Mouse (Mus musculus) forebrain, embryonic 11.5 days (tissue): Measurements from ENCODE around the gene Efs. TPM values are rescaled to one million over a fixed set of nuclear protein-coding genes. Genes with fewer than 3 reads are reported as not detected.
"Not testable (repeated sequence)": the region's sequence is repeated elsewhere in the genome, so short reads cannot be mapped to it uniquely, and the experiment has no call there.

Experiments
- ATAC-seq: fragments of 200-750 bp; cut with Nextera tagmentation; replicated peaks from 2 replicates; pipeline ENCODE4 v1.8.0; 2017; ENCODE audit warnings: moderate TSS enrichment; ENCODE audit not compliant: low FRiP score
- DNase-seq: peaks from one replicate; pipeline ENCODE4 v3.0.0-alpha.2; 2017; ENCODE audit warnings: low spot score
- H3K27ac ChIP-seq: fragments of 300-500 bp; sonication (generic); 2 replicates; pipeline ENCODE4 v1.5.1; 2014; ENCODE audit warnings: low read depth, low read length
- H3K27me3 ChIP-seq: fragments of 300-500 bp; sonication (generic); 2 replicates; pipeline ENCODE4 v1.6.1; 2014; ENCODE audit warnings: mild to moderate bottlenecking, low read length, mixed read lengths; ENCODE audit not compliant: control insufficient read depth, insufficient read depth
- H3K36me3 ChIP-seq: fragments of 300-500 bp; sonication (generic); 2 replicates; pipeline ENCODE4 v1.6.1; 2014; ENCODE audit warnings: mild to moderate bottlenecking, low read length, moderate library complexity, mixed read lengths; ENCODE audit not compliant: control insufficient read depth, insufficient read depth
- H3K4me1 ChIP-seq: fragments of 300-500 bp; sonication (generic); replicated peaks from 2 replicates; pipeline ENCODE4 v1.6.1; 2014; ENCODE audit warnings: low read length, mixed read lengths; ENCODE audit not compliant: control insufficient read depth, insufficient read depth
- H3K4me2 ChIP-seq: fragments of 300-500 bp; sonication (generic); 2 replicates; pipeline ENCODE4 v1.6.1; 2014; ENCODE audit warnings: low read depth, mild to moderate bottlenecking, low read length, moderate library complexity, mixed read lengths; ENCODE audit not compliant: severe bottlenecking
- H3K4me3 ChIP-seq: fragments of 300-500 bp; sonication (generic); 2 replicates; pipeline ENCODE4 v1.5.1; 2014; ENCODE audit warnings: low read depth, low read length
- H3K9ac ChIP-seq: fragments of 300-500 bp; sonication (generic); 2 replicates; pipeline ENCODE4 v1.6.1; 2014; ENCODE audit warnings: low read length
- H3K9me3 ChIP-seq: fragments of 300-500 bp; sonication (generic); 2 replicates; pipeline ENCODE4 v1.6.1; 2016; ENCODE audit warnings: low read length, mixed read lengths; ENCODE audit not compliant: control insufficient read depth
- WGBS: fragments of 180-500 bp; shearing (Covaris S2); extraction: QIAGEN DNeasy Blood & Tissue Kit; methylation state at CpG from one replicate; pipeline ENCODE4 v1.1.7; 2014; 5-methylcytosine and 5-hydroxymethylcytosine counted together
- polyA plus RNA-seq: library from polyadenylated mRNA; unstranded; fragments of >200 nt; fragmentation: Nextera tagmentation; extraction: Ambion mirVana; gene quantifications from 2 replicates; pipeline ENCODE4 v1.2.1, GENCODE M21; 2014

The Efs gene
- polyA plus RNA-seq, 1 experiment from 2014 or later: 39.4 TPM

DNA sequence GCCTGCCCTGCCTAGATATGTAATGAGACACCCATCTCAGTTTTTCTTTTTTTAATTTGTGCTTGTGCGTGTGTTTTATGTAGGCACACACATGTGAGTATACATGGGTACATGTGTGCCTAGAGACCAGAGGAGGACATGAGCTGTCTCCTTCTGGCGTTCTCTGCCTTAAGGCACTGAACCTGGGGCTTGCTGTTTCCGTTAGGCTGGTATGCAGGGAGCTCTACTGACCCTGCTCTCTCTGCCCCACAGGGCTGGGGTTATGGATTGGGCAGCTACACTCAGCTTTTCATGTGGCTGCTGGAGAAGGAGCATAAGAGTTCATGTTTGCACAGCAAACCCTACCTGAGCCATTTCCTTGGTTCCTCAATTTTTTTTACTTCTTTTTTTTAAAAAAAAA, 28.5 kb upstream of the Efs start:
- Histone ChIP-seq H3K36me3 (no peaks in the 10 kb centered on the region), H3K4me1 (no peaks in the 10 kb centered on the region), H3K27me3 (no peaks in the 10 kb centered on the region), H3K4me3 (no peak overlapping the region), H3K4me2 (no peak overlapping the region), H3K27ac (no peak overlapping the region), H3K9ac (no peak overlapping the region), H3K9me3 (no peaks in the 10 kb centered on the region)
- DNase-seq (no peak), ATAC-seq (no peak)
- WGBS: 82% methylated on average over 3 of the region's 3 CpGs

DNA sequence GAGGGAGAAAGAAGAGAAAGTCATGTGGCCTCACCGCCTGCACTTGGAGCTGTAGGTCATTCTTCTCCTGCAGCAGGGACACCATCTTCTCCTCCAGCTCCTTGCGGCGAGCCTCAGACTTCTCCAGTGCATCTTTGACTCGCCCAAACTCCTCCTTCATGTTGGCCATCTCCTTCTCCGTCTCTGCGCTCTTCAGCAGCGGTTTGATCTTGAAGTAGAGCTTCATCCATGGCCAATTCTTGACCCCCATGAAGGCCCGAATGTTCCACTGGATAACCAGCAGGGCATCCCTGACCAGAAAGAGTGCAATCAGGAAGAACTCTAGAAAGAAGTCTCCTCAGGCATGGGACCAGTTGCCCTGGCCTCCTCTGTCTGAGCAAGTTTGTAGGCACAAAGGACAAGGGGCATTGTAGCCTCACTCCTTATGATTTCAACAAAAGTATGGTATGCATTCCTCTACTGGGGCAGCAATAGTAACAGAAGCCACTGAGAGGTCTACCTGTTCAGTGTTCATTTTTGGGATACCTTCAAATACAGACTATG, 27.8 kb upstream of the Efs start:
- no peaks in the 10 kb centered on the region for H3K4me1 ChIP-seq
- ATAC-seq: no peak
- H3K27ac ChIP-seq: no peak overlapping the region
- H3K36me3 ChIP-seq: no peaks in the 10 kb centered on the region
- no peaks in the 10 kb centered on the region for H3K9me3 ChIP-seq
- no peak overlapping the region for H3K9ac ChIP-seq
- DNase-seq: no peak
- H3K4me3 ChIP-seq: no peak overlapping the region
- H3K4me2 ChIP-seq: no peak overlapping the region
- H3K27me3 ChIP-seq: no peaks in the 10 kb centered on the region
- 88% methylated on average over 8 of the region's 8 CpGs for WGBS

DNA sequence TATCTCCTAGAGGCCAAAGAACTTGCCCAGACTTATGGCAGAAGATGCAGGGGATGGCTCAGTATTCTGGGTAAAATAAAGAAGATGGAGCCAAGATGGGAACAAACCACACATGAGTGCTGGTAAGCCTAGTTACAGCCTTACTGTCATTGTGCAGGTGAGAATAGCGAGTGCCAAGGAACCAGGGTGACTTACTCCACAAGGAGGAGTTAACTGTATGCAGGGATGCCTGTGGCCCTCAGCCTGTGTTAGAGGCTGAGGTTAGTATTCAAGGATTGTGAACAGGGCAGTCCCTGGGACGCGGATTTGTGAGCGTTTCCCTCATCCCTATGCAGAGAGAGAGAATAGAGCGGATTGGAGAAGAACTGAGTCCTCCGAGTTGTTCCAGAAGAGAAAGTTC, 25.7 kb upstream of the Efs start:
- whole genome bisulfite sequencing: 86% methylated on average over 6 of the region's 6 CpGs
- Histone ChIP-seq H3K4me2 (no peak overlapping the region), H3K36me3 (no peaks in the 10 kb centered on the region), H3K9ac (no peak overlapping the region), H3K4me3 (no peak overlapping the region), H3K9me3 (no peaks in the 10 kb centered on the region), H3K27me3 (no peaks in the 10 kb centered on the region), H3K4me1 (no peaks in the 10 kb centered on the region), H3K27ac (no peak overlapping the region)
- ATAC-seq (no peak), DNase-seq (no peak)

DNA sequence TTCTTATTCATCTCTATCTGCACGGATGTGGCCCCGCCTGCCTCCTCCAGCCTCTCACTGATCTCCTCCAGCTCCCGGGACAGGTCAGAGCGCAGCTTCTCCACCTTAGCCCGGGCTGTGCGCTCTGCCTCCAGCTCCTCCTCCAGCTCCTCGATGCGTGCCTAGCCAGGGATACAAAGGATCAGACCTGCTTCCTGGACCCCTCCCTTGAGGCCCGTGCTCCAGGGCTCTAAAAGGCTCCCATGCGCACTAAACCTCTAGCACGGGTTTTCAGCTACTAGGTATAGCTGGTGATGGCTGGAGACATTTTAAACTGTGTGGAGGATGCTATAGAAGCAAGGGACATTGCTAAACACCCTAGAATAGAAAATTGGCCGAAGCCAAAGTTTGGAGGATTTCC, 24.6 kb upstream of the Efs start:
- H3K9ac ChIP-seq: no peak overlapping the region
- H3K4me3 ChIP-seq: no peak overlapping the region
- H3K27me3 ChIP-seq: no peaks in the 10 kb centered on the region
- 70% methylated on average over 12 of the region's 12 CpGs for WGBS
- ATAC-seq (no peak), DNase-seq (no peak)
- H3K27ac ChIP-seq: no peak overlapping the region
- no peaks in the 10 kb centered on the region for H3K4me1 ChIP-seq
- no peak overlapping the region for H3K4me2 ChIP-seq
- no peaks in the 10 kb centered on the region for H3K9me3 ChIP-seq
- H3K36me3 ChIP-seq: no peaks in the 10 kb centered on the region

DNA sequence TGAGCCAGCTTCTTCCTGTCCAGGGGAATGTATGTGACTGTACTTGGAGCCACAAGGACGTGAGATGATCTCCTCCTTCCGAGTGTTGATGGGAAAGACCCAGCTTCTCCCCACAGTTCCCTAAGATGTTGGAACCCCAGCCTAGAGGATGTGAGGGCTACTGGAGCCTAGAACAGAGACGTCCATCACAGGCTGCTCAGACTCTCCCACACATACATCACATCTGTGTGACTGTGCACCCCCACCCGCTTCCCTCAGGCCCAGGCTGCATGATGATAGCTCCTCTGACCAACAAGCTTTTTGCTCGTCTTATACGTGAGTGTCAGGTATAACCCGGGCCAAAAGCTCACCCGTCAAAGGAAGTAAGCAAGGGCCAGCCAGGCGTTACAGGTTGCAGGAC, 22.9 kb upstream of the Efs start:
- ATAC-seq (no peak), DNase-seq (no peak)
- no peak overlapping the region for H3K4me2 ChIP-seq
- H3K9me3 ChIP-seq: no peaks in the 10 kb centered on the region
- no peaks in the 10 kb centered on the region for H3K36me3 ChIP-seq
- H3K27ac ChIP-seq: no peak overlapping the region
- no peaks in the 10 kb centered on the region for H3K27me3 ChIP-seq
- H3K4me1 ChIP-seq: no peaks in the 10 kb centered on the region
- H3K4me3 ChIP-seq: no peak overlapping the region
- 87% methylated on average over 9 of the region's 9 CpGs for WGBS
- H3K9ac ChIP-seq: no peak overlapping the region

DNA sequence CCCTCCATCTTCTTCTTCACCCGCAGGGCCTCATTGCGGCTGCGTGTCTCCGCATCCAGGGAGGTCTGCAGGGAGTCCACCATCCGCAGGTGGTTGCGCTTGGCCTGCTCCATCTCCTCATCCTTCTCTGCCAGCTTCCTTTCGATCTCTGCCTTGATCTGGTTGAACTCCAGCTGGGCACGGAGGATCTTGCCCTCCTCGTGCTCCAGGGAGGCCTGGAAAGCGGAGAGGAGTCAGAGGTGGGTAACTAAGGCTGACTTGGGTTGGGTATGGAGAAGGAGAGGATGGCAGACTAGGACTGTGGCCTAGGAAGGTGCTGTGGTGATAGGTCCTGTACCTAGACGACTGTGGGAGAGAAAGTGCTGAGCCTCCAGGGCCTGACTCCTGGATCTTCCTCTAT, 21.1 kb upstream of the Efs start:
- 86% methylated on average over 8 of the region's 11 CpGs for WGBS
- DNase-seq, H3K36me3 ChIP-seq, H3K9me3 ChIP-seq, H3K4me1 ChIP-seq, H3K27me3 ChIP-seq, ATAC-seq, H3K27ac ChIP-seq, H3K4me2 ChIP-seq, H3K4me3 ChIP-seq, H3K9ac ChIP-seq: not testable (repeated sequence)

DNA sequence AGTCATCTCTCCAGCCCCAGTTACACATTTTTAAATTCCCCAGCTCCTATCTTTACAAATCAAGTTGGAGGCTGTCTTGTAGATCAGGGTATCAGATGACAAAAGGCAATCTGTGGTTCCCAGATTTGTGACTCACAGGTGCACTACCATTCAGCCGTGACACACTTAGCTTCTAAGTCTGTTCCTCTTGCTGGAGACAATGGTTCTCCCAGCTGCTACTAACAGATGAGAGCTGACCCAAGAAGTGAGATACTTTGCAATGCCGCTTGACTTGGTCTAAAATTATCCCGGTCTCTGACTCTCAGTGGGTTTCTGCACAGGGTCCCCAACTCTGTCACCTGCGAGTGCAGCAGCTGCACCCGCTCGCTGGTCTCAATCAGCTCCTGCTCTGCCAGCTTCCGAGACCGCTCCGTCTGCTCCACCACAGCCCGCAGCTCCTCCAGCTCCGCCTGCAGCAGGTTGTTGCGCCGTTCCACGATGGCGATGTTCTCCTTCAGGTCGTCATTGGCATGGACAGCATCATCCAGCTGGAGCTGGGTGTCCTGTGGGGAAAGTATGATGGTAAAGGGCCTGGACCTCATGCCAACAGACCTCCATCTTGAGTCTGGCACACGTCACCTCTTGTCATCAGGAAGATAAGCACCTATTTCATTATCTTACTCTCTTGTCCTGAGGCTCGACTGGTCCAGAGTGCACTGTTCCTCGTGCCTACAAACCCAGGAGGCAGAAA, 20.2 kb upstream of the Efs start:
- WGBS: 85% methylated on average over 19 of the region's 19 CpGs

DNA sequence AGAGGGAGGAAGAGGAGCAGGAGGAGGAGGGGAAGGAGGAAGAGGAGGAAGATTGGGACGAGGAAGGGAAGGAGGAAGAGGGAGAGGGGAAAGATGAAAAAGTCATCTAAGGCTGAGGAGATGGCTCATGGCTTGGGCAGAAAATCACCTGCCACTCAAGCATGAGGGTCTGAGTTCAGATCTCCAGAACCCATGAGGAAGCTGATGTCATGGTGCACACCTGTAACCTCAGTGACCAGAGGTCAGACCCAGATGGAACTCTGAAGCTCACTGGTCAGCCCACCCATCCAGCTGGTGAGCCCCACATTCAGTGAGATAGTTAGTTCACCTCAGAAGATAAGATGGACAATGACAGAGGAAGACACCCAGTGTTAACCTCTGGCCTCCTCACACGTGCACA, 19.0 kb upstream of the Efs start:
- no peaks in the 10 kb centered on the region for H3K27me3 ChIP-seq
- no peaks in the 10 kb centered on the region for H3K4me1 ChIP-seq
- H3K4me2 ChIP-seq: no peak overlapping the region
- no peak overlapping the region for H3K4me3 ChIP-seq
- DNase-seq: no peak
- H3K9ac ChIP-seq: no peak overlapping the region
- ATAC-seq: no peak
- no peak overlapping the region for H3K27ac ChIP-seq
- WGBS: 68% methylated on average over 2 of the region's 2 CpGs
- H3K9me3 ChIP-seq: no peaks in the 10 kb centered on the region
- no peaks in the 10 kb centered on the region for H3K36me3 ChIP-seq

More for the DNA sequence above, 20.2 kb upstream of the Efs start:
- no peak overlapping the region for H3K4me2 ChIP-seq
- no peaks in the 10 kb centered on the region for H3K4me1 ChIP-seq
- H3K36me3 ChIP-seq: no peaks in the 10 kb centered on the region
- H3K9me3 ChIP-seq: no peaks in the 10 kb centered on the region
- no peaks in the 10 kb centered on the region for H3K27me3 ChIP-seq
- ATAC-seq (no peak), DNase-seq (no peak)
- no peak overlapping the region for H3K27ac ChIP-seq
- H3K4me3 ChIP-seq: no peak overlapping the region
- H3K9ac ChIP-seq: no peak overlapping the region

DNA sequence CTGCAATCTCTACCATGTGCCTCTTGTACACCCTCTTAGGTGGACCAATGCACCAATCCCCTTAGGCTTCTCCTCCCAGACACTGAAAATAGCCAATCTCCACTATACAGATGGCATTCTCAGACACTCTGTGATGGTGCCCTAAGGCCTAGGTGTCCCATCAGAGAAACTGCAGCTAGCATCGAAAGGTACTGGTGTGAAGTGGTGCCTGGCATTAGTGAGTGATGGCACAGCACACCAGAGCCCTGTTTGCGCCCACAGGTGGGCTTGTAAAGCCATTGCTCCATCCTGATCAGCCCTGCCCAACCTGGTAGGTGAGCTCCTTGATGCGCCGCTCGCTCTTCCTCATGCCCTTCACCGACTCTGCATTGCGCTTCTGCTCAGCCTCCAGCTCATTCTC, 18.0 kb upstream of the Efs start:
- Histone ChIP-seq H3K36me3 (no peaks in the 10 kb centered on the region), H3K27me3 (no peaks in the 10 kb centered on the region), H3K4me3 (no peak overlapping the region), H3K9ac (no peak overlapping the region), H3K4me2 (no peak overlapping the region), H3K9me3 (no peaks in the 10 kb centered on the region), H3K4me1 (no peaks in the 10 kb centered on the region), H3K27ac (no peak overlapping the region)
- WGBS: 94% methylated on average over 7 of the region's 7 CpGs
- ATAC-seq (no peak), DNase-seq (no peak)
